Mouse (Mus musculus): ENCODE results near the gene Laptm5. TPM values are rescaled to one million over a fixed set of nuclear protein-coding genes. Genes with fewer than 3 reads are reported as not detected.

The Laptm5 gene
- 1 to 10 TPM; 3.1 to 6.7 TPM for total RNA-seq (2021)
- long read RNA-seq, experiment 1, partial matches to known transcripts, result 0 of 3 reads
- long read RNA-seq, experiment 1, other reads (novel, unspliced or antisense), result 1 of 3 reads
- long read RNA-seq, experiment 2, partial matches to known transcripts, result 4 of 6 reads
- long read RNA-seq, experiment 2, other reads (novel, unspliced or antisense), result 1 of 6 reads

GRCm38 (mm10) chr4:130913077-130913476, at the start of gene Laptm5:
Laptm5 (plus strand) TSS chr4:130913125.
- peak; percentile 36 for DNase-seq

DNA sequence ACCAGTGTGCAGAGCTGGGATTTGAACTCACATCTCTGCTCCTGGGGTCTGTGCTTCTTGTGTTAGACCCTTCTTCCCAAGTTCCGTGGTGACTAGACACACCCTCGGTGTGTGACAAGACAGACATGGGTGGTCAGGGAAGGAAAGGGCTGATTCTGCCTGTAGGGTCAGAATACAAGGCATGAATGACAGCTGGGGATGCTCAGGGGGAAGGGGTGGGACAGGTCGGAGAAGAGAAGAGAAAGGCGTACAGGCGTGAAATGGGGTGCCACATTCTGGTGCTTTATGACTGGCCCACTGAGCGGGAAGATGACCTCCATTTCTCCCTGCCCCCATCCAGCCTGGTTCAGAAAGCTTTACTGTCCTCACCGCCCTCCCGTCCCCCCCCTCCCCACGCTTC, 47.5 kb upstream of the Laptm5 start:
- no peak for DNase-seq

DNA sequence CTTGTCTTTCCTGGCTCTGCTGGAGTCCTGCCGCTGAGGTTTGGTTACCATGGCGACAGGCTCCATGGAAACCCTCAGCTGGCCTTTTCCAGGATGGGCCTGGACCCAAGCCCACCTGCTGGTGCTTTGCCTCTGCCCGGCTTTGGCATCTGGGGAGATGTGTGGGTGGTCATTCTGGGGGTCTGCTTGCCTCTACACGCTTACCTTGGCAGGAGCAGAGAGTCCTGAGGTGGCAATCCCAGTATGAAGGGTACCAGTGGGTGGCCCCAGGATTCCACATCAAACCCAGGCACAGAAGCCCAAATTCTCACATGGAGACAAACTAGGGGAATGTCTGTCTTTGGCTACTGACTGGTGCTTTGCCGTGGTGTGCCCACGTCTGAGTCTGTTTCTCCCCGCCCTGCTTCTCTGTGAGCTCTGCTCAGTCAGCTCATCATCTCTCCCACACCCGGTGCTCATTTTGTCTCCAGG, 47.0 kb upstream of the Laptm5 start:
- DNase-seq, result no peak

GRCm38 (mm10) chr4:130867940-130868339, 45.0 kb upstream of the Laptm5 start:
- no peak for DNase-seq

DNA sequence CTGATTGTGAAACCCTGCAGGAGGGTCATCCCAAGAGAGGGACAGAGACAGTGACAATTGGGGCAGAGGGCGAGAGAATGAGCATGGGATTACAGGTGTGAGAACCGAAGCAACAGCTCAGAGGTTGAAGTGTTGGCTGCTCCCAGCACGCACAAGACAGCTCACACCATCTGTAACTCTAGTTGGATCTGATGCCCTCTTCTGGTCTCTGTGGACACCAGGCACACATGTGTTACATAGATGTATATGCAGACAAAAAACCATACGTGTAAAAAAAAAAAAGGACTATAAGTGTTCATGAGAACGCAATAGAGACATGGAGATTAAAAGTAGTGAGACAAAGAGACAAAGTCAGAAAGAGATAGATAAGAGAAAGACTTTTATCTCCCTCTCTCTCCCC, 44.1 kb upstream of the Laptm5 start:
- no peak for DNase-seq

DNA sequence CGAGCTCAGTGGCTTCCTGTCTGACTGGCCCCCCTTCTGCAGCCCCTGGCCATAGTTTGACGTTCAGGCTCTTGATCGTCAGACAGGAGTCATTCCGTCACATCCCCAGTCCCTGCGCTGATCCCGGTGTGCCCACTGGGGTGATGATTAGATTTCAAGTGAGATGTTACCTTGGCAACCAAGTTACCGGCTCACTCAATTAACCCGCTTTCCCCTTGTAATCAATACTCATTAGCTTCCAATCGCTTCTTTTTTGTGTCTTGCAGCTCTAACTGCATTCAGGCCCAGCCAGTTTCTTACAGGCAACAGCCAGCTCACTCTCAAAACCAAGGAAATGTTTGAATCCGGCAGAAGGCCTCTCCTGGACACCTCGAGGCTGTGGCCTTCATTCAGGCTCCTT, 40.5 kb upstream of the Laptm5 start:
- no peak for DNase-seq

DNA sequence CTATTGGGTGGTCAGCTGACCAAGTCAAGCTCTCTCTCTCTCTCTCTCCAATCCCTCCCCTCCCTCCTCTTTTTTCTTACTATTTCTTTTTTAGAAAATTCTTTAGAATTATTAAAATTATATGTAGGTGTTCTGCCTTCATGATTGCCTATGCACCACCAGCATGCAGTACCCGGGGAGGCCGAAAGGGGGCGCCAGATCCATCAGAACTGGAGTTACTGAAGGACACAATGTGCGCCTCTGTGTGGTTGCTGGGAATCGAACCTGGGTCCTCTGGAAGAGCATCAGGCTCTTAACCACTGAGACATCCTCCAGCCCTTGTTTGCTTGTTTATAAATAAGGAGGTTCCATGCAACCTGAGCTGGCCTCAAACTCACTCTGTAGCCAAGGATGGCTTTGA, 39.5 kb upstream of the Laptm5 start:
- DNase-seq, result no peak

DNA sequence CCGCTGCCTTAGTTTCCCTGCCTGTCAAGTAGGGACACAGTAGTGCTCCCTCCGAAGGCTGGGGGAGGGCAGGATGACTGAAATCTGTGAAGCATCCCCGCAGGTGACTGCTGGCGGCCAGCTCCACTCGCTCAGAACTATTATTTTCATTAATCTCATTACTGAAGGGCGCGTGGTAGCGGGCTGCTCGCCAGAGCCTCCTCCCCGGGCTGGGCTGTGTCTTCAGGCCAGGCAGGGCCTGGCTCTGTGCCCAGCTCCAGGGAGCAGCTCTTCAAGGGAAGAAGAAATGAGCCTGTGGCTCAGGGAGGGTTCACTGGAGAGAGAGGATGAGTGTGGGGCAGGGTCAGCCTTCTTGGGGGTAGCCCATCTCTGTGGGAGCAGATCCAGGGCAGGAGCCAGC, 38.3 kb upstream of the Laptm5 start:
- peak; percentile 52 for DNase-seq

- no peak for DNase-seq
Observed at GRCm38 (mm10) chr4:130876016-130876726, 36.8 kb upstream of the Laptm5 start.

GRCm38 (mm10) chr4:130878273-130879047, 34.5 kb upstream of the Laptm5 start:
- DNase-seq, result peak; percentile 56

DNA sequence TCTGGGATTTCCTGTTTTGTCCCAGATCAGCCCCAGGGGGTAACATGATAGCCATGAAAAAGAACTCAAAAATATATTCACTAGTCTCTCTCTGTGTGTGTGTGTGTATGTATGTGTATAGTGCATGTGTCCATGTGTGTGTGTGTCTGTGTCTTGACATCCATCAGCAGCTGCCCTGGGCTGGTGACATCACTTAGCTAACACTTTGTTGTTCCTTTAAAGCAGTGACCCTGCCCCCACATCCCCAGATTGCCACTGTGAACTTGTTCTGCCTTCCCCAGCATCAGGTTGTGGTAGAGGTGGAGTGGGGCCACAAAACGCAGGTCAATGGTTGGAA, 33.9 kb upstream of the Laptm5 start:
- no peak for DNase-seq

- no peak for DNase-seq
Observed at GRCm38 (mm10) chr4:130881336-130881735, 31.6 kb upstream of the Laptm5 start.

DNA sequence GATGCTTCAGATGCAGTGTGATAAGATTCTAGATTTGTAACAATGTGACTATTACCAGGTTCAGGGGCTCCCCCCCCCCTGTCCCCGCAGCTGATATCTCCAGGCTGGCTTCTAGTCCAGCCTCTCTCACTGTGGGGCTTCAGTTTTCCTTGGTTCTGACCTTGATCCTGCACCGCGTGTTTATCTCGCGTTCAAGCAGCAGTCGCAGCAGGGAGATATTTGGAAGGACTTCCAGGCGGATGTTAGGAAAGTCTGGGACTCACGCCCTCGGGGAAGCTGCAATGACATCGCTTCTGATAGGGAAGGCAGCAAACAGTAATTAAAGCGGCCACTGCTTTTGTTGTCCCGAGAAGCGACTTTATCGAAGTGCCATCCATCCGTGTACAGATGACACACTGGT, 30.2 kb upstream of the Laptm5 start:
- no peak for DNase-seq

DNA sequence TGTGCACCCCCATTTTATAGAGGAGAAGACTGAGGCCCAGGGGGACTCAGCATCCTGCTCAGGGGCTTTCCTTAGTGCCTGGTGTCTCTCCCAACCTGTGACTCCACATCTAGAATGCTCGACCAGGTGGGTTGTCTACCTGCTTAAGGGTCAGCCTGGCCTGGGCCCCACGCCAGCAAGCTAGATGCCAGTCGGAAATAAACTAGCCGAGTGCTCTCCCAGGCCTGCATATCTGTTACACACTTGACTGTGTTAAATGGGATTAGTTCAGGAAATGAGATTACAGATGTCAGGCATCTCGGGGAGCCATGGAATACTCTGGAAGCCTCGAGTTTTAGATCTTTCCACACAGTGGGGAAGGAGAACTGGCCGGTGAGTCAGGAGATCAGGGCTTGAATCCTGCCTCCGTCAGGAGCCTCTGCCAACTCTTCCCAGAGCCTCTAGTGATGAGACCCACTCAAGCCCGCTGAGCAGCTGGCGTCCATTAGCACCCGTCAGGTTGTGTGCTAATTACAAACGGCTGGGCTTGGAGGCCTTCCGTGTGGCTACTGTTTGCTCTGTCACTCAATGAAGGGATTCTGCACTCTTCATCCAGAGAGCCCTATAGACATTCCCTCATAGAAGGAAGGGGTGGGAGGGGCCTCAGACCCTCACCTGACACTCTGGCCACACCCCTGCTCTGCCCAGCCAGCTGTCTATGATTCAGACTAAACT, 28.9 kb upstream of the Laptm5 start:
- DNase-seq, result no peak

DNA sequence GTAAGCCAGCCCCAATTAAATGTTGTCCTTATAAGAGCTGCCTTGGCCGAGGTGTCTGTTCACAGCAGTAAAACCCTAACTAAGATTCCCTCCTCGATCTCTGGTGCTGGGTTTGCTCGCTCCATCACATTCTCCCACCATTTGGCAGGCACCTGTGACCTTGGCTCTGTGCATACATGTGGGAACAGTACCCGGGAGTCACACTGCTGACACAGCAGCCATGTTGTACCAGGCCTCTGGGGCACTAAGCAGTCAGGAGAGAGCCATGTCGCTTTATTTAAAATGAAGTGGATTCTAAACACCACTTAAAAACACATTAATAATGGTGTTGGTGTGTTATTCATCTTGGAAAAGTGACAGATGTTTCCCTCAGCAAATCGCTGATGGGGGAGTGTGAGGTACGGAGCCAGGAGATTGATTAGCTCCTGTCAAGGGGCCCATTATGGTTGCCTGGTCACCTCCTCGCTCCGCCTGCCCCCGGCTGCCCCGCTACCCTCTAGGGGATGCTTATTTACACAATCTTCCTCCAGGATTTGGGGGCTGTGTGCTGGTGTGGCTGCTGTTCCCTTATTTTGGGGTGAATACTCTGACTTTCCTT, 25.7 kb upstream of the Laptm5 start:
- DNase-seq, result no peak

DNA sequence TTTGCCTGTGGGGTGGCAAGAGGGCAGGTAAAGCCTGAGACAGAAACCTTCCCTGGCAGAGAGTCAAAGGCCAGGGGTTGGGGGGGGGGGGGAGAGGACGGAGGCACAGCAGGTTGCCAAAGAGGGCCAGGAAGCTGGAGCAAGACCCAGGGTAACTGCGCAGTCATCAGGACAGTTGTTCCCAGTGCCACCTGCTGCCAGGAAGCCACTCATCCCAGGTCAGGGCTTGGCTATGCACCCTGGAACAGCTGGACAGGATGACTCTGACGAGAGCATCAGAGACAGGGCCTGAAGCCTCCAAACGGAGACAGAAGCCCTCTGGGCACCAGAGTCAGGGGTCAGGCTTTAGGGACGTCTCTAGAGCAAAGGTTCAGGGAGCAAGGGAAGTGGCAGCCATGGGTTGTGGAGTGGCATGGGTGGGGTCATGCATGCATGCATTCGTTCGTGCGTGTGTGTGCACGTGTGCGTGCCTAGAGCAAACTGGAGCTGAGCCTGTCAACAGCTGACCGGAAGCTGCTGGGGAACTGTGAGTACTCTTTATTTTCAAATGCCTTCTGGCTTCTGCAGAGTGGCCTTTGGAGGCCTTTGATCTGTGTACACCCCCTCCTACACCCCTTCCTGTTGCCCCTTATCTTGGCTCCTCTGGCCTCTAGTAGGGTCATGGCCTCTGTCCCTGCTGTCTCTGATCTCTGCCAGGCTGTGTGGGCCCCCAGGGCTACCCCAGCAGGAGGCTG, 23.0 kb upstream of the Laptm5 start:
- no peak for DNase-seq

GRCm38 (mm10) chr4:130890511-130890840, 22.4 kb upstream of the Laptm5 start:
- no peak for DNase-seq

DNA sequence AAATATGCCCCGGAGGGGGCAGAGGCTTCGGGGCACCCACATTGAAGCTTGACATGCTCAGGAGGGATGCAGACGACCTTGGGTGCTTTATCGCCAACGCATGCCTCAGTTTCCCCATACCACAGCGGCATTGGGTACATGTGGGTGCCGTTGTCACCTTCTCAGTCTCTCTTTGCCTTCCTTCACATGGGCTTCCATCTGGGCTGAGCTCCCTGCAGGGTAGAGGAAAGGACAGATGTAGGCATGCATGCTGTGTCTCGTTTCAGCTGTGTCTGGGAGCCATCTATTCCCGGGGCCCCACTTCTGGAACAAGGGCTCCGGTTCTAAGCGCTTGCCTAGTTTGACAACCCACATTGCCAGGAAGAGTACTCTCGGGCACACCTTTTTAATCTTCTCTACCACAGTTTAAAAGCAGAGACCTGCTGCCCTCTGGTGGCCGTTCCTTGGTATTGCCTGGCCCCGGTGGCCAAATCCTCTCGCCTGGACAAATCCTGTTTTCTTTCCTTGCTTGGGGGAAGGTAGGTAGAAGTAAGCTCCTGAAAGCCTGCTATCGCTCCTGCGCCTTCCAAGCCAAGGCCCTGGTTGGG, 20.8 kb upstream of the Laptm5 start:
- DNase-seq, result peak; percentile 55

- DNase-seq, result no peak
Observed at GRCm38 (mm10) chr4:130893688-130894087, 19.2 kb upstream of the Laptm5 start.

- DNase-seq, result no peak
Observed at GRCm38 (mm10) chr4:130895701-130896100, 17.2 kb upstream of the Laptm5 start.

DNA sequence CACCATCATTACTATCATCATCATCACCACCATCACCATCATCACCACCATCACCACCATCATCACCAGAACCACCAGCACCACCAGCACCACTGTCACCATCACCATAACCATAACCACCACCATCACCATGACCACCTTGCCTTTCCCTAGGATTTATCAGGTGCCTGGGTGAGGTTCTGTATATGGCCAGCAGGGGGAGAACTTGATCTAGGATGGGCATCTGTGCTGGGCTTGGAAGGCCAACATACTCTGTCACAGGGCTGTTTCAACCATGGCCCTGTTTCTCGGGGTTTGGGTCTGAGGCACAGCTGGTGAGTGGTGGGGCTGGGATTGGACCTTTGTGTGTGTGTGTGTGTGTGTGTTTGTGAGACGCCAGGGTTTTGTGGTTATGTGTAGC, 16.6 kb upstream of the Laptm5 start:
- DNase-seq, result no peak

Data from gastrocnemius, postnatal 25 days (tissue).